Mouse (Mus musculus): ENCODE data around the gene Prkch. TPM values are rescaled to one million over a fixed set of nuclear protein-coding genes. Genes with fewer than 3 reads are reported as not detected.

Gene Prkch
- total RNA-seq, 2 experiments from 2014 or later: 19.1 to 19.5 TPM

DNA sequence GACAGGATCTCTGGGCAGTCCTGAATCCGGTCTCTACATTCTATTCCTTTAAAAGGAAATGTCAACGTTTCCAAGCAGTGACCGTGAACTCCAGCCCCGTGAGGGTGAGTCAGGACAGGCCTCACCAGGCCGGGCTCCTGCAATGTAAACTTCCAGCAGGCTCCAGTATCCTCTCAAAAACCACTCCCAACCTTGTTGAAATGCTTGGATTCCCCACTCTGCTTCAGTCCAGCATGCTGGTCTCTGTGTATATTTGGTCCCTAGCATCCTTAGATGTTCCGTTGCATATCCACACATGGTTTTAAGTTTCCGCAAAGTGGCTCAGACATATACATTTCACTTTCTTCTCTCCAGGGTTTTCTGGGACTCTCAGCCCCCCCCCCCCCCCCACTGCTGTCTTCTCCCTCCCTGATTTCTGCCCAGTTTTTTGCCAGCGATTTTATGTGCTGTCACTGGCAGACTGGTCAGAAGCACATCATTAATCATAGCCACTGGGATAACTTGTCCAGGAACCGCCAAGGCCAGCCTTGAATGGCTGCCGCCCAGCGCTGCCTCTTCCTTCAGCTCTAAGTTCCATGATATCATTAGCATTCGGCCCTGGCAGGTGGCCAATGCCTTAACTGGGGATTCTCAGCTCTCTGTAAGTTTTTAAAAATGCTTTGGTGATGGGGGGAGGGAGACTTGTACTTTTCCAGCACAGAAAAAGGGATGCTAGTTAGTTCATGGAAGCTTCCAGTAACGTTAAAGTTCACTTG, 225.6 kb downstream of the Prkch start:
- intact Hi-C loops (cut with DNase I): no loop called here
- peak; percentile 69 to 73 for DNase-seq

DNA sequence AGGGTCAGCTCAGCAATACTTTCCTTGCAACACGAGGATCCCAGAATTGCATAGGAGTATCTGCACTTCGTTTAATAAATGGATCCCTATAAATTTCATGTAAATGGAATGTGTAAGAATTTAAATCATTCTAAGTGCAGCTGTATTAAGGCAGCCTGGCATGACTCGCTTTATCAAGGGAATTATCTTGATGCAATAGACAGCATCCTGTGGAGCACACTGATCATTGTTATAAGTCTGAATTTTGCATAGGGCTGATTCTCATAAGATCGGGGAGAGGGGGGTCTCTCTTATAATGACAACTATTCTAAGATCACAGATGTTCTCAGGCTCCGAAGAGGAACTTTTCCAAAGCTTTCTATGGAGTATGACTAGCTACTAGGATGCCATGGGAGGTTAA, 226.3 kb downstream of the Prkch start:
- intact Hi-C loops (cut with DNase I): no loop called here
- no peak for DNase-seq

DNA sequence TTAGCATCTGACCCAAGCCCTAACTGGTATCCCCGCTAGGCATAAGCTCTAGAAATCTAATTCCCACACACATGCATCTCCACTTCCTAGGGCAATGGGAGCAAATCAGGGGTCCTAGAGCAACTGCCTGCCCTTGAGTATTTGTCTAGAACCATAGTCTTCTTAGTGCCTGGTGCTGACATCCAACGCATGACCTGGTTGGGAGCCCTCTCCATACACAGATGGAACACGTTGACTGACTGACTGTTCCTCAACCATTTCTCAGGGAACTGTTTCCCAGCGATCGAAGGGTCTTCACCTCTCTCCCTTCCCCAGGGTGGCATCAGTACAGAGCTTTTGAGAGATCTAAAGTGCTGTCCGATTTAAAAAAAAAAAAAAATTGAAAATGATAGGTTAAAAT, 227.6 kb downstream of the Prkch start:
- intact Hi-C loops (cut with DNase I): no loop called here
- DNase-seq: no peak

DNA sequence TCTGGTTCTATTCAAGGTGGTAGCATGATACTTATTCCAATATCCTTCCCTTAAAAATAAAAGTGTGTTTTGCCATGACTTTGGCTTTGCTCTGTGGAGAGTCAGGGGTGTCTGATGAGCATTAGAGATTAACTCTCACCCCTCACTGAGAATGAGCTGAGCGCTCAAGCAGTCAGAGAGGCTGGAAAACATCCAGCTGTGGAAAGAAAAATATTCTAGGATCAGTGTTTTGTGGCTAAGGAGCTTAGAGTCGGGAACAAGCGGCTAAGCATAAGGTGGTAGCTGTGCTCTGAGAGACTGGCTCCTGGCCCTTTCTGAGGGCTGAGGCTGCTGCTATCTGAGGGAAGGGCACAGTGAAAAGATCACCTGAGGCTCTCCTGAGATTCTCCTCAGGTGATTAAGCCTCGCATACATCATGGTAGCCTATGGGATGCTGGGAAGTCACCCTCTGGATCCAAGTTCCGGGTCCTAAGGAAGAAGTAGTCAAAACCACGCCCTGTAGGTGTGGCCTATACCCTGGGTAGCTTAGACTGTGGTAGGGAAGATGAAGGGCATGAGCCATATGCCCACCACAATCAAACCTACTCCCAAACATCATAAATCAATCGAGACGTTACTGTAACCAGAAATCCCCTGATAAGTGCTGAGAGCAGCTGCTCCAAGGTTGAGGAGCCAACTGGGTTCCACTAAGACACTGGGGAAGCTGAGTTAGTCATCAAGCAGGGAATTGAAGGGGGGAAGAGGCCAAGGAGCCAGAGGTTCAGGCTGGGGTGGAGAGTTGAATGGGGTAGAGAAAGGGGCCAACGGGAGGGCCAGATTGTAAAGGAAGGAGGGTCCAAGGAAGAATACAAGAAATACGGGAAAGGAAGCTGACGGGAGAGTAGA, 228.7 kb downstream of the Prkch start:
- DNase-seq: no peak
- intact Hi-C loops (cut with DNase I): no loop called here

DNA sequence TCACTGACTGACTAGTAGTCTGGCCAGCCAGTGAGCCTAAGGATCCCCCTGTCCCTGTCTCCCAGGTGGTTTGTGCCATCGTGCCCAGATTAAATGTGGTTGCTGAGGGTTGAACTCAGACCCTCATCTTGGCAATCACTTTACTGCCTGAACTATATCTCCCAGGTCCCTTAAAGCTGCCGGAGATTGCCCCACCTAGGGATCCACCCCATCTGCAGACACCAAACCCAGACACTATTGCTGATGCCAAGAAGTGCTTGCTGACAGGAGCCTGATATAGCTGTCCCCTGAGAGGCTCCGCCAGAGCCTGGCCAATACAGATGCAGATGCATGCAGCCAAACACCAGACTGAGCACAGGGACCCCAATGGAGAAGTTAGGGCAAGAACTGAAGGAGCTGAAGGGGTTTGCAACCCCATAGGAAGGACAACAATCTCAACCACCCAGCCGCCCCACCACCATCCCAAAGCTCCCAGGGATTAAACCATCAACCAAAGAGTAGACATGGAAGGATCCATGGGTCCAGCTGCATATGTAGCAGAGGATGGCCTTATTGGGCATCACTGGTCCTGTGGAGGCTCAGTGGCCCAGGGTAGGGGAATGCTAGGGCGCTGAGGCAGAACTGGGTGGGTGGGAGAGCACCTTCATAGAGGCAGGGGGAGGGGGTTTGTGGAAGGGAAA, 229.6 kb downstream of the Prkch start:
- no peak for DNase-seq
- intact Hi-C loops (cut with DNase I): loop anchor here (2.0 kb wide), 1 partner anchor 15 kb away; no protein-coding TSS in a partner anchor

DNA sequence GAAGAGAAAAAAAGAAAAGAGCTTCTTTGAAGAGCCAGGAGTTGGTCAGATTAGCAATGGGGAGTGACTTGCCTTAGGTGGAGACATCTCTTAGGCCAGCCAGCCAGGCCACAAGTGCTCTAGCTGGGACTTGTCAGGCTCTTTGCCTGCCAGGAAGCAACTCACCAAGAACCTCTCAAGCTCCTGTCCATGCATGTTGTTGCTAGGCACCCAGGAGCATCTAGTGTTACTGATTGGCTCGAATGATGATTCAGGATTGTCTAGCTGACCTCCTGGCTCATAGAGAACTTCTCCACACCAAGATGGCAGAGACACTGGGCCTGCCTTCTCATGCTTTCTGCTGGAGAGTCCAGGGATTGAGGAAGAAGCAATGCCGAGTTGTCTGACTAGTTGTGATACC, 230.3 kb downstream of the Prkch start:
- no peak for DNase-seq
- intact Hi-C loops (cut with DNase I): loop anchor here (2.0 kb wide), 1 partner anchor 14 kb away; no protein-coding TSS in a partner anchor

DNA sequence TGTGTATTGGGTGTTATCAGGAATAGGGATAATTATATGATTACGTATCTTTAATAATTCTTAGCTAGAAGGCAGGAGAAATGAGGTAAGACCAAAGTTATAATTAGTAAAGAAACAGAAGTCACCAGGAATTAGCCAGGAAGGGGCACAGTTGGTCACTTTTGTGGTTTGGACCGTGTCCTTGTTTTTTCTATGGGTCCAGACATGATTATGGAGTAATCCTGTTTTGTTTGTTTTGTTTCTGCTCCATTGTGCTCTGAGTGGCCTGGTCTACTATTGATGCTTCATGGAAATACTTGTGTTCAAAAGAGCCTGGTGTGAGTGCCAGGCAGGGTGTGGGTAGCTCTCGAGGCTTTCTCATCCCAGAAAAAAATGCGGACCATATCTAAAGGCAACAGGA, 230.9 kb downstream of the Prkch start:
- no peak for DNase-seq
- intact Hi-C loops (cut with DNase I): loop anchor here (2.0 kb wide), 1 partner anchor 13 kb away; no protein-coding TSS in a partner anchor

DNA sequence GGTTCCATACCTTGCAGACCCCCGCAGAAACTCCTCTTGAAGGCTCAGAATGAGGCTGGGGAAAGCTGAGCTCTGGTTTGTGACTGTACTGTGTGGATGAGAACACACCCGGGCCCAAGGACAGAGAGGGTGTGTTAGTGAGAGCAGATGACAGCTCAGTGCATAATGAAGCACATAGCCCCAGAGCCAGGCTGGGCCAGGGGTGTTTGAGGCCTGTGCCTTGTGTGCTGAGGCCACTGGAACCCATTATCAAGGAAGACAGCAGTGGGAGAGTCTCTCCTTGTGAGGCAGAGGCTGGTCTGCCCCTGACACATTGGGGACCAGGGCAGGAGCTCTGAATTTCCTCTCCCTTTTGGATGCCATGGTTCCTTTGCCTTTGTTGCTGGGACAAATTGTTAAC, 231.3 kb downstream of the Prkch start:
- intact Hi-C loops (cut with DNase I): loop anchor here (2.0 kb wide), 2 partner anchors 13 to 19 kb away; no protein-coding TSS in a partner anchor
- no peak for DNase-seq

DNA sequence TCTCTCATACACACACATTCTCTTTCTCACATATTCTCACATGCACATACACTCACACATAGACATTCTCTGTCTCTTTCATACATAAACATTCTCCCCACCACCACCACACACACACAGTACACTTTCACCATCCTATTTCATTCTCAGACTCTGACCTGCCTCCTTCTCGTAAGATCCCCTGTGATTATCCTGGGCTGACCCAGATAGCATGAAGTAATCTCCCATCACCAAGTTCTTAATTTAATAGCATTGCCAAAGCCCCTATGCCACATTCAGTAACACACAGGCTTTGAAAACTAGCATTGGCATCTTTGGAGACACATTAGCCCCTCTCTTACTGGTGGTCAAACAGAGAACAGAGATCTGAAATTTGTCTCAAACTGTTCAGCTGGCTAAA, 232.3 kb downstream of the Prkch start:
- no peak for DNase-seq
- intact Hi-C loops (cut with DNase I): loop anchor here (2.0 kb wide), 1 partner anchor 20 kb away; no protein-coding TSS in a partner anchor

DNA sequence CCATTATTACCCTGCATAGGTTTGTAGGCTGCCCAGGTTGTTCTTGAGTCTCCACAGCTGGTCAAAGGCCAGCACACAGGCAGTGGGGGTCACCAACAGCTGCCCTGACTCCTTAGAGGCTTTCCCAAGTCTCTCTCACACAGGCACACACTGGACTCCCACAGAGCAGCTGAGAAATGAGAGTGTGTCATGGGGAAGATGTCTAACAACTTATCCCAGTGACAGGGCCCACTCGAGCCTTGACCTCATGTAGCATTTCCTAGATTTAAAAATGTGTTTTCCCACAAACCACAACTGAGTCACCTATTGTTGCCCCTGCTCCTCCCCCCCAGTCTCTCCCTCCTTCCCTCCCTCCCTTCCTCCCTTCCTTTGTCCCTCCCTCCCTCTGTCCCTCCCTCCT, 234.2 kb downstream of the Prkch start:
- no peak for DNase-seq

DNA sequence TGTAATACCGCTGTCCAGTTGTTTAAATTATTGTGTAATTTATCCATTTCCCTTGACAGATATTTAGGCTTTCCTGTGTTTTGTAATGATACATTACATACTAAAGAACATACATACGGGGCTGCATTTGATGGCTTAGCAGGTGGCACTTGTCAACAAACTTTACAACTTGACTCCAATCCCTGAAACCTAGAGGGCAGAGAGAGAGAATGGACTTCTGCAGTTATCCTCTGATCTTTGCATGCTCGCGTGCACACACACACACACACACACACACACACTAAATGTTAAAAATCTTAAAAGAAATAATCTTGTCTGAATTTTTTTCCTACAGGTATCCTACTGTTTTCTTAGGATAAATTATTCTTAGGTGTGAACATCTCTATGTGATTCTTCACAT, 236.6 kb downstream of the Prkch start:
- no peak for DNase-seq
- intact Hi-C loops (cut with DNase I): no loop called here

More for the DNA sequence above, 234.2 kb downstream of the Prkch start:
- intact Hi-C loops (cut with DNase I): no loop called here

DNA sequence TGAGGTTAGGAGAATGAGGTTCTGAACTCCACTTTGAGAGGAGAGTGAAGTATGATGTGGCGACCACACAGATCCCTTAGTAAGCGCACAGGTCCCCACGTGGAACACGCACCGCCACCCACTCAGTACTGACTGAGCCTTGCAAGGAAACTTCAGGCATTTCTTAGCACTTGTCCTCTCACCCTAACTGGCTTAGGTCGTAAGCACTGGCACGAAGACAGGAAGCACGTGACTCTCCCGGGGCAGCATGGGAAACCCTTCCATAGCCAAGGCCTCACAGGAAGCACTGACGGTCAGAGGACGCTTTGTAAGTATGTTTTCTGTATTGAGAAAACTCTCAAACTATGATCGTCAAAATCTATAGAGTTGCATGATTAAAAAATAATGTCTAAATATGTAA, 237.7 kb downstream of the Prkch start:
- no peak for DNase-seq
- intact Hi-C loops (cut with DNase I): no loop called here

DNA sequence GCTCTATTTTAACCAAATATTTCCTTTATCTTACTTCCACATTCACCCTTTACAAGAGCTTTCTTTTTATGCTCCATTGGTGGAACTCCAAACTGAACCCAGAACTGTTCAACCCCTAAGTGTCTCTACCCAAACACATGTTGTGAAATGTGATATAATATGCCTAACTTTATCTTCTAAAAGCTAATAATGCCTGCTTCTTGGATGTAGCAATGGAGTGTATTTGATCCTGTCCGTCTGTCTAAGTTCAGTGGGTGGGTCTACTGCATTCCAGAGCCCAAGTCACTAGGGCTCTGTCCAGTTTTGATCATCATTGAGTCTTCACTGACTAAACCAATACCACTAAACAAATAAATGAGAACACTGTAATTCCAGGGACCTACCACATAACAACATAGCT, 240.2 kb downstream of the Prkch start:
- intact Hi-C loops (cut with DNase I): no loop called here
- DNase-seq: no peak

Other genes starting within 250 kb of the Prkch start
- under 1 TPM; 0.08 to 0.14 TPM for gene Tmem30b, start 38.4 kb upstream of the Prkch start, total RNA-seq (2021)

Data from heart, postnatal 36 days (tissue).